Mouse (Mus musculus) neural tube, embryonic 10.5 days (tissue): ENCODE measurements around the gene Adam12.

Experiments
- DNase-seq: peaks from one replicate; pipeline ENCODE4 v3.0.0-alpha.2; 2017; ENCODE audit warnings: low spot score; ENCODE audit errors: extremely low spot score

Adam12 gene

DNA sequence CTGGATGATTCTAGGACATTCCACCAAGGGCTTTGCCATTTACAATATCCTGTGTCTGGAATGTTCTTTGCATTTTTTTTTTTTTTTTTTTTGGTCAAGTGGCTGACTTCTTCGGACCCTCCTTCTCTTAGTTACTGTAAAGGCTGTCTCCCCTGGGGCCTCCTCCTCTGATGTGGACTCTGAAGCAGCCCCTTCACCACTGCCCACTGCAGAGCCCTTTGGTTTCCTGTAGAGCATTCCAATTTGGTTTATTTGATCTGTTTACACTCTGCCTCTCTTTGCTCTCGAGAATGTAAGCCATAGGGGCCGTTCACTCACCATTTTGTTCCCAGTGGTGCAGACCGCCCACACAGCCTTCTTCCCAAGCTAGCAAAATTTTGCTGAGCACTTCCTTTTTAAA lies 216.7 kb downstream of the Adam12 start:
- no peak for DNase-seq

DNA sequence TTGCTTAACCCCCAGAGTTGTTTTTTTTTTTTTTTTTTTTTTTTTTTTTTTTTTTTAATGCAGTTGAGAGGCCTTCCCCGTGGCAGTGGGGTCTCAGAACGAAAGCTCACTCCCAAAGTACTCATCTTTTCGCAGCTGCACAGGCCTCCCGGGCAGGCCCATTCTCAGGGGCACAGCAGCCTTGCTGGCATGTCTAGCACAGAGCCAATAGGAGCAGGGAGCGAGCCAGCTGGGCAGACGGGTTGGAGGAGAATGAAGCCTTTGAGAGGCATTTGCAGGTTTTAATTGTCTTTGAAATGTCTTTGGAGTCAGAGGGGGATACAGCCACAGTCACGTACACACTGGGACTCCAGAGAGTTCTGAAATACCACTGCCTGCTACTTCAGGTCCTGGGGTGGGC lies 217.2 kb downstream of the Adam12 start:
- no peak for DNase-seq

DNA sequence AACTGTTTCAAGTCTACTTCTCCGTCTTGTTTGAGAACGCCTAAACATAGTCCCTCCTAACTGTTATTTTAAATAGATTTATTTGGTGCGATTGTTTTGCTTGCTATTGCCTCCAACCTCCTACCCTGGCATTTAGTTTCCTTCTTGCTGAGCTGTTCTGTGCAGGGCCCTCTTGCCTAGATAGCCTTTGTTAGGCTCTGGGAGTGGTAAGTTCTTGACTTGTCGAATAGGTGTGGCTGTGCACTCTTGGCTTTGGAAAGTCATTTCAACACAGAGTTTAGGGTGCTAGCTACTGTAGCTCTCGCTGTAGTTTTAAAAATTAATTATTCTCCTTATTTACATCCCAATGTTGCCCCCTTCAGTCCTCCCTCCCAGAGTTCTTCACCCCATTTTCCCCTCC lies 222.8 kb downstream of the Adam12 start:
- DNase-seq, result no peak

DNA sequence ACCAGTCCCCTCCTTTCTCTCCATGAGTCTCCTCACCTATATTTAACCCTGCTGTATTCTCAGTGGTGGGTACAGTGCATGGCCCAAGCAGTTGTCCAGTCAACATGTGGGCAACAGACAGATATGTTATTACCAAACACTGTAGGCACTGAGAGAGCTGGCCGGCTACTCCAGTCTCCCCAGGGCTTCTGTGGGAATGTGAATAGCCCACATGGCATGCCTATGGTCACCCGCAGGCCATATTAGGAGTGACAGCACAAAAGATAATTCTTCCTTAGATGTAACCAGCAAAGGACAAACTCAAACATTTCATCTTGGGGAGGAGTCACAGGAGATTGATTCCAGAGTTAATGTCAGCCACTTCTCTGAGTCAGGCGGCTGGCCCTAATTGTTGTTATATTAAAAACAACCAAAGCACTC lies 224.0 kb downstream of the Adam12 start:
- no peak for DNase-seq

GRCm38 (mm10) chr7:134001581-134001980 lies 230.4 kb downstream of the Adam12 start:
- no peak for DNase-seq

GRCm38 (mm10) chr7:133990930-133991329 lies 241.0 kb downstream of the Adam12 start:
- no peak for DNase-seq

- no peak for DNase-seq
Observed at GRCm38 (mm10) chr7:133988356-133988755, 243.6 kb downstream of the Adam12 start.

DNA sequence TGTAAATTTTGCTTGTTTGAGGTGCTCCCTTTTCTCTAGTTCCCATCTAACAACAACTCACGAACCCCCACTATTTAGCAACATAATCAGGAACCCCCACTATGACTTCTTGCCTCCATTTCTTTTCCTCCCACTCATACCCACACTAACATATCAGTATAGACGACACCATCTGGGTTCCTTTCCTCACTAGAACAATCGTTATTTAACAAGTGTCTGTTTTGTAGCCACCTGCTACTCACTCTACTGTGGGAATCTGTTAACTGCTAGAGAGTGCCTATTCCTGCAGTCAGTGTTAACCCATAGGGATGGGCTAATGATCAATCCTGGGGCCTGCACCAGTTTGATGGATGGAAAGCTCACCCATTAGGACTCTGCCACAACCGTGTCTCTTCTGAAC lies 245.7 kb downstream of the Adam12 start:
- DNase-seq, result no peak

DNA sequence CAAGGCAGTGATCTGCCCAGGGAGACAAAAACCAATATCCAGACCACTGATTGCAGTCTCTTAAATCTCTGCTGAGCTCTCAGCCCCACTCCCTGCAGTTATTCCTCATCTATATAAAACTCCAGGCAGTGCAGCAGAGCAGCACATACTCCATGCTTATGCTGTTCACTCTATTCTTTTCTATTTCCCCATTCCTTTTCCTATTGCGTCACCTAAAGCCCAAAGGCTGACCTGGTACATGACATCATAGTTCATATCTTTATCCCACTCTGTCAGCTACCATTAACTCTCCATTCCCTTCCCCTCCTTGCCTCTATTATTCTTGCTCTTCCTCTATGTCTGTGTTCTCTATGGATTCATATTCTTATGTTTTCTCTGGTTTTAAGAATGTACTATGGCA lies 246.3 kb downstream of the Adam12 start:
- no peak for DNase-seq

GRCm38 (mm10) chr7:133976388-133977122 lies 255.4 kb downstream of the Adam12 start:
- DNase-seq, result no peak

DNA sequence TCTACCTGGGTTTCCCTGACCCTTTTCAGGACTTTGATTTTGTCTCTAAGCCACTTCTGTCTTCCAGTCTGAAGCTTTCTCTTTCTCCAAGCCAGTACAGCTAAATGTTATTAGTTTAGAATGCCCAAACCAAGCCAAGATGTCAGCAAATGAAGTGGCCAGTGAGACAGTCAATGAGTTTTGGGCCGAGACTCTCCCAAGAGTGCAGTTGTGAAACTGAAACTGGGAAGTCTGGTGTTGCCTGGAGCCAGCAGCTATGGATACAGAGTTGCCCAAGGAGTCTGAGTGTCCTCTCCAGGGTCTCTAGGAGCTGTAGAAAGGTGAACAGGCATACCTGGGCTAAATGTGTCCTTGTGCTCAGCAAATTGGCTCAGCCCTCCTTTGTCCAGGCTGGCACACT lies 260.9 kb downstream of the Adam12 start:
- no peak for DNase-seq

GRCm38 (mm10) chr7:133970407-133970806 lies 261.5 kb downstream of the Adam12 start:
- peak; percentile 16 for DNase-seq

DNA sequence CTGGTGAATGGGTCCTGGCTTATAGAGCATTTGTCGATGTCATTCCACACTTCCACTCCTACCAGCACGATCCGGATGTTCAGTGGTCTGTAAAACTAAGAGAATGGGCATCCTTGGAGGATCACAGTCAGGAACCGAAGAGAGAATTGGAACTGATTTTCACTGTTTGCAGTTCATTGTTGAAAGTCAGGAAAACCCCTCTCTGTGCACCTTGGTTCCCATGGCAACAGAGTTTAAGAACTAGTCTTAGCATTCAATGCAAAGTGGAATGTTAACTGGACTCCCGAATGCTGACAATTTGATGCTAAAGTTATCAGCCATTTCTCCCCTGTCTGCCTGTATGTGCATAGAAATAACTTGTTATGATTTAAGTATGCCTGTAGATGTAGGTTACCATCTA lies 264.0 kb downstream of the Adam12 start:
- DNase-seq, result no peak

- DNase-seq, result no peak
Observed at GRCm38 (mm10) chr7:133963501-133963900, 268.4 kb downstream of the Adam12 start.

DNA sequence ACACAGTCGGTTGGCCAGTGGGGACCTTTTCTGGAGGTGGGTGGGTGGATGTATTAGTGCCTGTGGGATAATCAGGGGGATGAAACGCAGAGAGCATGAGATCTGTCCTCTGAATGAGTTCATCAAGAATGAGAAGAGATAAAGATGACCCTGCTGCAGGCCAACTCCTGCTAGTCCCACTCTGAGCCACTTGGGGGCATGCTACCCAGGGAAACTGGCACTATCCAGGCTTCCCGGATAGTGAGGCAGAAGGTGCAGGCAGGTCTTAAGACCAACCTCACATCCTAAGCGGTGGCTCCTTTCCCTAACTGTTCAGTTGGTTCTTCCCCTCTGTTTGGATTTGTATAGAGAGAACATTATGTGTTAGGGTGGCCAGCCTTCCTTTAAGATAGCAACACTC lies 272.7 kb downstream of the Adam12 start:
- no peak for DNase-seq

DNA sequence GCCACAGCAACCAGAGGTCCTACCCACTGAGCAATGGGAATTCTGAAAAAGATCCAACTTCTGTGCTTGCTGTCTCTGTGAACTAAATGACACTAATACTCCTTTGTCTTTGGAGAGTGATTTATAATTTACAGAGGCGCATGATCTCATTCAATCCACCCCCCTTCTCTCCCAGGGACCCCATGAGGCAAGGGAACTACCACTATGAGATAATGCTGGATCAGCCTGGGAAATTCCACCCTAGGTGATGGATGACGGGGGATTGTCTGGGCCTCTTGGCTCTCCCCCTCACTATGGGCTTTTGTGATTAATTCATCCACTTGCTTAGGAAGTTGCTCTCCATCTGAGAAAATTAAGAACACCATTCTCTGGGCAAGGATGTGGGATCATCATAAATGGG lies 274.1 kb downstream of the Adam12 start:
- DNase-seq, result no peak

GRCm38 (mm10) chr7:133954111-133955091 lies 277.5 kb downstream of the Adam12 start:
- no peak for DNase-seq

- DNase-seq, result no peak
Observed at GRCm38 (mm10) chr7:133951777-133952545, 280.0 kb downstream of the Adam12 start.

GRCm38 (mm10) chr7:133947360-133947759 lies 284.6 kb downstream of the Adam12 start:
- no peak for DNase-seq

GRCm38 (mm10) chr7:133946757-133947345 lies 285.1 kb downstream of the Adam12 start:
- DNase-seq, result no peak

DNA sequence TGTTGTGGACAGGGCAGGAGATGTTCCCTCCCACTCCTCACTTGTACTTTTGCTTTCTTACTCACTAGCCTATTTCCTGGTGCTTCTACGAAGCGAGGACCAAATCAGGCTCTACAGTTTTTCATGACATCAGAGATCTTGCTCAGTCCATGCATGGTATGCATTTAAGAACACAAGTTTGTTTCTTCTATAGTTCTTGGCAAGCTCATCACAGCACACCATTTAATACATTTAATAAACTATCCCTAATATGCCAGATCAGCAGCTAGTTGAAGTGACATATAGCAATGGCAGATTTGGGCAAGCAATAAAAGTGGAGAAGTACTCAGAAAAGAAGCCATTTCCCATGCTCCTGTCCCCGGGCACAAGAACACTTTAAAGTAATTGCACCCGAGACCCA lies 285.8 kb downstream of the Adam12 start:
- no peak for DNase-seq
